Mouse (Mus musculus): ENCODE data around the gene Arfgap1. TPM values are rescaled to one million over a fixed set of nuclear protein-coding genes. Genes with fewer than 3 reads are reported as not detected.

The Arfgap1 gene
- polyA plus RNA-seq, 1 experiment from 2014 or later, result 59.0 TPM

GRCm38 (mm10) chr2:180960187-180960586, 6.8 kb upstream of the Arfgap1 start:
- 65% methylated on average over 3 of the region's 3 CpGs for WGBS
- Histone ChIP-seq H3K9me3 (ENCODE audit: control insufficient read depth, low read length) (no peaks in the 10 kb centered on the region), H3K9ac (ENCODE audit: low read length) (no peak overlapping the region), H3K4me2 (ENCODE audit: low read length) (no peak overlapping the region), H3K27ac (replicated peaks in 1 of 2; ENCODE audit: control insufficient read depth in 1 of 2, insufficient read depth in 1 of 2, low read depth in 2 of 2, low read length in 2 of 2) (no peak overlapping the region), H3K4me3 (ENCODE audit: control insufficient read depth in 1 of 2, insufficient read depth in 1 of 2, low read depth in 1 of 2, low read length in 2 of 2) (no peak overlapping the region), H3K4me1 (ENCODE audit: control insufficient read depth in 2 of 2, insufficient read depth in 2 of 2, low read length in 2 of 2) (peaks cover 20 to 23% of the 10 kb centered on the region in 2 experiments), H3K27me3 (ENCODE audit: control insufficient read depth, insufficient read depth, low read length) (peaks cover 5% of the 10 kb centered on the region; the same call in 1 of the 2 replicates), H3K36me3 (ENCODE audit: control insufficient read depth, insufficient read depth, low read length) (no peaks in the 10 kb centered on the region)
- no peak for ATAC-seq (ENCODE audit: insufficient number of reproducible peaks, insufficient read depth, low FRiP score, low read depth)

GRCm38 (mm10) chr2:180962616-180963308, 4.3 kb upstream of the Arfgap1 start:
- Histone ChIP-seq H3K27me3 (ENCODE audit: control insufficient read depth, insufficient read depth, low read length) (no peaks in the 10 kb centered on the region), H3K9me3 (ENCODE audit: control insufficient read depth, low read length) (no peaks in the 10 kb centered on the region), H3K4me3 (ENCODE audit: control insufficient read depth in 1 of 2, insufficient read depth in 1 of 2, low read depth in 1 of 2, low read length in 2 of 2) (no peak overlapping the region), H3K9ac (ENCODE audit: low read length) (no peak overlapping the region), H3K4me2 (ENCODE audit: low read length) (no peak overlapping the region), H3K36me3 (ENCODE audit: control insufficient read depth, insufficient read depth, low read length) (no peaks in the 10 kb centered on the region), H3K27ac (replicated peaks in 1 of 2; ENCODE audit: control insufficient read depth in 1 of 2, insufficient read depth in 1 of 2, low read depth in 2 of 2, low read length in 2 of 2) (peak overlapping the region; percentile 75 to 79), H3K4me1 (ENCODE audit: control insufficient read depth in 2 of 2, insufficient read depth in 2 of 2, low read length in 2 of 2) (peaks cover 20 to 28% of the 10 kb centered on the region in 2 experiments)
- ATAC-seq (ENCODE audit: insufficient number of reproducible peaks, insufficient read depth, low FRiP score, low read depth), result peak; percentile 66
- WGBS, result 50% methylated on average over 2 of the region's 2 CpGs

- peak overlapping the region in 1 of 2 experiments; percentile 75; a peak in 2 of 4 replicates for H3K27ac ChIP-seq (replicated peaks in 1 of 2; ENCODE audit: control insufficient read depth in 1 of 2, insufficient read depth in 1 of 2, low read depth in 2 of 2, low read length in 2 of 2)
- no peak overlapping the region for H3K4me2 ChIP-seq (ENCODE audit: low read length)
- H3K4me3 ChIP-seq (ENCODE audit: control insufficient read depth in 1 of 2, insufficient read depth in 1 of 2, low read depth in 1 of 2, low read length in 2 of 2), result no peak overlapping the region
- H3K36me3 ChIP-seq (ENCODE audit: control insufficient read depth, insufficient read depth, low read length), result peaks cover 4% of the 10 kb centered on the region; the same call in 1 of the 2 replicates
- ATAC-seq (ENCODE audit: insufficient number of reproducible peaks, insufficient read depth, low FRiP score, low read depth), result no peak
- no peaks in the 10 kb centered on the region for H3K9me3 ChIP-seq (ENCODE audit: control insufficient read depth, low read length)
- peaks cover 20 to 35% of the 10 kb centered on the region in 2 experiments for H3K4me1 ChIP-seq (ENCODE audit: control insufficient read depth in 2 of 2, insufficient read depth in 2 of 2, low read length in 2 of 2)
- 5% methylated on average over 5 of the region's 5 CpGs for WGBS
- H3K9ac ChIP-seq (ENCODE audit: low read length), result no peak overlapping the region
- no peaks in the 10 kb centered on the region for H3K27me3 ChIP-seq (ENCODE audit: control insufficient read depth, insufficient read depth, low read length)
Measured at GRCm38 (mm10) chr2:180963956-180964355, 3.1 kb upstream of the Arfgap1 start.

GRCm38 (mm10) chr2:180966092-180966882, 738 bp upstream of the Arfgap1 start:
- WGBS, result 12% methylated on average over 14 of the region's 14 CpGs
- Histone ChIP-seq H3K4me1 (ENCODE audit: control insufficient read depth in 2 of 2, insufficient read depth in 2 of 2, low read length in 2 of 2) (peaks cover 20 to 39% of the 10 kb centered on the region in 2 experiments), H3K27ac (replicated peaks in 1 of 2; ENCODE audit: control insufficient read depth in 1 of 2, insufficient read depth in 1 of 2, low read depth in 2 of 2, low read length in 2 of 2) (peak overlapping the region; percentile 92 to 95), H3K9ac (ENCODE audit: low read length) (peak overlapping the region; percentile 96), H3K27me3 (ENCODE audit: control insufficient read depth, insufficient read depth, low read length) (no peaks in the 10 kb centered on the region), H3K4me3 (ENCODE audit: control insufficient read depth in 1 of 2, insufficient read depth in 1 of 2, low read depth in 1 of 2, low read length in 2 of 2) (peak overlapping the region; percentile 84 to 94), H3K36me3 (ENCODE audit: control insufficient read depth, insufficient read depth, low read length) (peaks cover 26% of the 10 kb centered on the region), H3K4me2 (ENCODE audit: low read length) (peak overlapping the region; percentile 87), H3K9me3 (ENCODE audit: control insufficient read depth, low read length) (no peaks in the 10 kb centered on the region)
- no peak for ATAC-seq (ENCODE audit: insufficient number of reproducible peaks, insufficient read depth, low FRiP score, low read depth)

GRCm38 (mm10) chr2:180981133-180981532, 14.1 kb downstream of the Arfgap1 start:
- no peaks in the 10 kb centered on the region for H3K4me1 ChIP-seq (ENCODE audit: control insufficient read depth in 2 of 2, insufficient read depth in 2 of 2, low read length in 2 of 2)
- no peaks in the 10 kb centered on the region for H3K27me3 ChIP-seq (ENCODE audit: control insufficient read depth, insufficient read depth, low read length)
- no peak overlapping the region for H3K27ac ChIP-seq (replicated peaks in 1 of 2; ENCODE audit: control insufficient read depth in 1 of 2, insufficient read depth in 1 of 2, low read depth in 2 of 2, low read length in 2 of 2)
- 85% methylated on average over 6 of the region's 6 CpGs for WGBS
- ATAC-seq (ENCODE audit: insufficient number of reproducible peaks, insufficient read depth, low FRiP score, low read depth), result no peak
- peaks cover 75% of the 10 kb centered on the region for H3K36me3 ChIP-seq (ENCODE audit: control insufficient read depth, insufficient read depth, low read length)
- no peak overlapping the region for H3K4me2 ChIP-seq (ENCODE audit: low read length)
- no peak overlapping the region for H3K9ac ChIP-seq (ENCODE audit: low read length)
- H3K4me3 ChIP-seq (ENCODE audit: control insufficient read depth in 1 of 2, insufficient read depth in 1 of 2, low read depth in 1 of 2, low read length in 2 of 2), result no peak overlapping the region
- H3K9me3 ChIP-seq (ENCODE audit: control insufficient read depth, low read length), result no peaks in the 10 kb centered on the region

- H3K9me3 ChIP-seq (ENCODE audit: control insufficient read depth, low read length), result no peaks in the 10 kb centered on the region
- no peak overlapping the region for H3K4me3 ChIP-seq (ENCODE audit: control insufficient read depth in 1 of 2, insufficient read depth in 1 of 2, low read depth in 1 of 2, low read length in 2 of 2)
- no peak overlapping the region for H3K9ac ChIP-seq (ENCODE audit: low read length)
- no peak overlapping the region for H3K4me2 ChIP-seq (ENCODE audit: low read length)
- 86% methylated on average over 2 of the region's 2 CpGs for WGBS
- H3K27me3 ChIP-seq (ENCODE audit: control insufficient read depth, insufficient read depth, low read length), result no peaks in the 10 kb centered on the region
- no peak for ATAC-seq (ENCODE audit: insufficient number of reproducible peaks, insufficient read depth, low FRiP score, low read depth)
- H3K36me3 ChIP-seq (ENCODE audit: control insufficient read depth, insufficient read depth, low read length), result peaks cover 30% of the 10 kb centered on the region
- H3K27ac ChIP-seq (replicated peaks in 1 of 2; ENCODE audit: control insufficient read depth in 1 of 2, insufficient read depth in 1 of 2, low read depth in 2 of 2, low read length in 2 of 2), result no peak overlapping the region
- H3K4me1 ChIP-seq (ENCODE audit: control insufficient read depth in 2 of 2, insufficient read depth in 2 of 2, low read length in 2 of 2), result peaks cover 7 to 9% of the 10 kb centered on the region in 2 experiments
Measured at GRCm38 (mm10) chr2:180985635-180986034, 18.6 kb downstream of the Arfgap1 start.

GRCm38 (mm10) chr2:180986449-180986848, 19.4 kb downstream of the Arfgap1 start, which contains the start of gene Col20a1:
Gene Col20a1 (plus strand): TSS chr2:180986535.
- H3K4me2 ChIP-seq (ENCODE audit: low read length), result no peak within 1 kb of the TSS
- H3K4me1 ChIP-seq (ENCODE audit: control insufficient read depth in 2 of 2, insufficient read depth in 2 of 2, low read length in 2 of 2), result peaks cover 7 to 9% of the 10 kb centered on the region in 2 experiments
- WGBS, result 39% methylated on average over 2 of the region's 2 CpGs
- no peaks in the 10 kb centered on the region for H3K27me3 ChIP-seq (ENCODE audit: control insufficient read depth, insufficient read depth, low read length)
- H3K4me3 ChIP-seq (ENCODE audit: control insufficient read depth in 1 of 2, insufficient read depth in 1 of 2, low read depth in 1 of 2, low read length in 2 of 2), result no peak within 1 kb of the TSS
- no peak within 1 kb of the TSS for H3K9ac ChIP-seq (ENCODE audit: low read length)
- ATAC-seq (ENCODE audit: insufficient number of reproducible peaks, insufficient read depth, low FRiP score, low read depth), result no peak
- H3K9me3 ChIP-seq (ENCODE audit: control insufficient read depth, low read length), result no peaks in the 10 kb centered on the region
- no peak within 1 kb of the TSS for H3K27ac ChIP-seq (replicated peaks in 1 of 2; ENCODE audit: control insufficient read depth in 1 of 2, insufficient read depth in 1 of 2, low read depth in 2 of 2, low read length in 2 of 2)
- H3K36me3 ChIP-seq (ENCODE audit: control insufficient read depth, insufficient read depth, low read length), result peaks cover 22% of the 10 kb centered on the region
